8 mouse cellular contexts compared by ENCODE assay signal in the genomic region with DNA sequence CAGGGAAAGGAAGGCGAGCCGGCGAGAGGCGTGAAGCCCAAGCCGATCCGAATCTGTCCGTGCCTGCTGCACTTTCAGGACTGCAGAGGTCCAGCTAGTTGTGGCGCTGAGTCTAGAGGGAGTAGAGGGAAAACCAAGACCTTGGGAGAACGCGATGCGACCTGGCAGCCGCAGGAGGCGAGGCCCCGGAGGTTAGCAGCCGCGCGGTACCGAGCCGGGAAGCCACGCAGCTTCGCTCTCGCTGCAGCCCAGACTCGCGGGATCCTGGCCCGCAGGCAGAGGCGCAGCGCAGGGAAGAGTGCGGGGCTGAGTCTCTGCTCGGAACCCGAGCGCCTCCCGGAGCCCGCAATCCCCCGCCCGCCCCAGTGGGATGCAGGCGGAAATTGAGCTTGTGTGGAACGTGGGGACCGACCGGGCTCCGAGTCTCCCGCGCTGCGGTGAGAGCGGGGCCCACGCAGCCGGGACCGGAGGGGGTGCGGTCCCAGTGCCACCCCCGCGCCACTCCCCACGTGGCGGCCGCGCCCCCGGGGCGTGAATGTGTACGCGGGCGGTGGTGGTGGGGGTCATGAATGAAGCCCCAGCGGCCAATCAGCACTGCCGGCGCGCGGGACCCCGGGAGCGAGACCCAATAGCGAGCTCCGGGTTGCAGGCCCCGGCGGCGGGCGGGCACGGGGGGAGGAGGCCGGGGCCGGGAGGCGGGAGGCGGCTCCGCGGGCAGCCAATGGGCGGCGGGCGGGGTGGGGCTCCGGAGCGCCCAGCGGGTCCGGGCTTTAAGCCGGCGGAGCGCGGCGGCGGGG. TPM values are rescaled to one million over a fixed set of nuclear protein-coding genes. Genes with fewer than 3 reads are reported as not detected.
DNase-seq lines count a peak whose midpoint lies in the region; ATAC-seq and TF ChIP-seq lines count a peak whose summit lies in the region.

No protein-coding gene starts in this region.

- ATAC-seq in forebrain, embryonic 13.5 days, result peak; percentile 95
- ATAC-seq in heart, embryonic 16.5 days (replicated peaks; ENCODE audit: extremely low read depth, insufficient read depth, low FRiP score), result peak; percentile 85
- ATAC-seq in liver, embryonic 12.5 days, result peak; percentile 85
- ATAC-seq in stomach, postnatal 0 days (ENCODE audit: low FRiP score, low TSS enrichment), result peak; percentile 83

- WGBS in forebrain, embryonic 13.5 days, result under 1% methylated on average over 82 of the region's 92 CpGs
- under 1% methylated on average over 84 of the region's 92 CpGs for WGBS in heart, embryonic 16.5 days
- 1% methylated on average over 70 of the region's 92 CpGs for WGBS in liver, embryonic 12.5 days (ENCODE audit: insufficient replicate concordance)
- 1% methylated on average over 52 of the region's 92 CpGs for WGBS in stomach, postnatal 0 days

- no peaks in the 10 kb centered on the region for H3K9me3 ChIP-seq in forebrain, embryonic 13.5 days (replicated peaks)
- no peaks in the 10 kb centered on the region for H3K9me3 ChIP-seq in heart, embryonic 16.5 days (replicated peaks; ENCODE audit: control insufficient read depth, low read length)
- H3K9me3 ChIP-seq in liver, embryonic 12.5 days (replicated peaks), result no peaks in the 10 kb centered on the region
- H3K9me3 ChIP-seq in stomach, postnatal 0 days (ENCODE audit: control insufficient read depth, low read length), result no peaks in the 10 kb centered on the region

- no peaks in the 10 kb centered on the region for H3K79me3 ChIP-seq in C2C12 (ENCODE audit: low read depth)

- no peak for TF ChIP-seq EP300 in stomach, postnatal 0 days (optimal IDR thresholded peaks at IDR 0.05)

- H3K36me3 ChIP-seq in C2C12 (ENCODE audit: control insufficient read depth, insufficient read depth), result no peaks in the 10 kb centered on the region
- no peaks in the 10 kb centered on the region for H3K36me3 ChIP-seq in forebrain, embryonic 13.5 days (ENCODE audit: poor library complexity, severe bottlenecking)
- H3K36me3 ChIP-seq in heart, embryonic 16.5 days (ENCODE audit: control insufficient read depth, insufficient read depth), result no peaks in the 10 kb centered on the region
- no peaks in the 10 kb centered on the region for H3K36me3 ChIP-seq in liver, embryonic 12.5 days
- no peaks in the 10 kb centered on the region for H3K36me3 ChIP-seq in stomach, postnatal 0 days (ENCODE audit: control insufficient read depth, insufficient read depth, low read length)

- no peak overlapping the region for H3K27ac ChIP-seq in brown adipose tissue, adult 24 weeks (replicated peaks; ENCODE audit: low read depth, low read length)
- H3K27ac ChIP-seq in forebrain, embryonic 13.5 days, result 0 out of 2 replicates have a peak overlapping the region, but pooled peaks have one; percentile 25
- no peak overlapping the region for H3K27ac ChIP-seq in heart, embryonic 16.5 days (ENCODE audit: low read length)
- no peak overlapping the region for H3K27ac ChIP-seq in liver, embryonic 12.5 days
- no peak overlapping the region for H3K27ac ChIP-seq in stomach, postnatal 0 days (replicated peaks)

- peak overlapping the region; percentile 72 for H3K9ac ChIP-seq in forebrain, embryonic 13.5 days
- H3K9ac ChIP-seq in heart, embryonic 16.5 days (ENCODE audit: low read length), result peak overlapping the region; percentile 64
- peak overlapping the region; percentile 41; the same call in 1 of the 2 replicates for H3K9ac ChIP-seq in liver, embryonic 12.5 days
- H3K9ac ChIP-seq in stomach, postnatal 0 days (ENCODE audit: low read length), result 0 out of 2 replicates have a peak overlapping the region, but pooled peaks have one; percentile 27

- no peaks in the 10 kb centered on the region for H3K79me2 ChIP-seq in C2C12 (ENCODE audit: control insufficient read depth, insufficient read depth)

- H3K4me1 ChIP-seq in brown adipose tissue, adult 24 weeks (ENCODE audit: control insufficient read depth, insufficient read depth, insufficient read length, low read length), result peaks cover 2% of the 10 kb centered on the region; the same call in 1 of the 2 replicates
- H3K4me1 ChIP-seq in forebrain, embryonic 13.5 days, result peaks cover 65% of the 10 kb centered on the region
- H3K4me1 ChIP-seq in heart, embryonic 16.5 days (ENCODE audit: control insufficient read depth, insufficient read depth, low read length), result peaks cover 11% of the 10 kb centered on the region; the same call in 1 of the 2 replicates
- peaks cover 24% of the 10 kb centered on the region for H3K4me1 ChIP-seq in liver, embryonic 12.5 days
- peaks cover 8% of the 10 kb centered on the region; the same call in 1 of the 2 replicates for H3K4me1 ChIP-seq in stomach, postnatal 0 days (replicated peaks; ENCODE audit: control insufficient read depth, insufficient read depth)

- no peak for TF ChIP-seq CTCF in C2C12 (IDR thresholded peaks at IDR 0.05; ENCODE audit: control insufficient read depth, insufficient read depth, insufficient read length)
- no peak for TF ChIP-seq CTCF in stomach, postnatal 0 days (IDR thresholded peaks at IDR 0.05; ENCODE audit: low read depth)

- H3K4me3 ChIP-seq in C2C12 (ENCODE audit: insufficient read depth, poor library complexity, severe bottlenecking), result no peak overlapping the region
- peak overlapping the region; percentile 66 for H3K4me3 ChIP-seq in brown adipose tissue, adult 24 weeks (ENCODE audit: insufficient read depth, low read depth, low read length)
- H3K4me3 ChIP-seq in forebrain, embryonic 13.5 days, result peak overlapping the region; percentile 61
- H3K4me3 ChIP-seq in heart, embryonic 16.5 days (ENCODE audit: low read length), result peak overlapping the region; percentile 67
- peak overlapping the region; percentile 59 for H3K4me3 ChIP-seq in liver, embryonic 12.5 days
- H3K4me3 ChIP-seq in stomach, postnatal 0 days (ENCODE audit: low read depth, low read length), result peak overlapping the region; percentile 56

- peak; percentile 73 to 90 for DNase-seq in kidney, postnatal 25 days
- peak; percentile 91 for DNase-seq in neural tube, embryonic 10.5 days (ENCODE audit: extremely low spot score, low spot score)
- peak; percentile 80 for DNase-seq in stomach, postnatal 0 days (ENCODE audit: low spot score)

- H3ac ChIP-seq in C2C12 (ENCODE audit: control insufficient read depth, insufficient read length, low read depth), result peak overlapping the region; percentile 49

- H3K27me3 ChIP-seq in C2C12 (ENCODE audit: control insufficient read depth, insufficient read depth, insufficient read length), result peaks cover 71% of the 10 kb centered on the region
- peaks cover 89% of the 10 kb centered on the region for H3K27me3 ChIP-seq in forebrain, embryonic 13.5 days
- H3K27me3 ChIP-seq in heart, embryonic 16.5 days (ENCODE audit: control insufficient read depth, insufficient read depth, low read length), result peaks cover 69% of the 10 kb centered on the region
- H3K27me3 ChIP-seq in liver, embryonic 12.5 days (replicated peaks), result peaks cover 100% of the 10 kb centered on the region
- peaks cover 29% of the 10 kb centered on the region for H3K27me3 ChIP-seq in stomach, postnatal 0 days (ENCODE audit: control insufficient read depth, insufficient read depth, low read length)

- peak overlapping the region; percentile 88 for H3K4me2 ChIP-seq in forebrain, embryonic 13.5 days
- peak overlapping the region; percentile 98 for H3K4me2 ChIP-seq in heart, embryonic 16.5 days (ENCODE audit: low read depth, low read length)
- peak overlapping the region; percentile 83 for H3K4me2 ChIP-seq in liver, embryonic 12.5 days
- peak overlapping the region; percentile 95 for H3K4me2 ChIP-seq in stomach, postnatal 0 days (replicated peaks; ENCODE audit: low read depth)

RNA-seq across cellular contexts. Expression of gene Pou3f1, which starts 0.4 kb away (rescaled TPM):
- polyA plus RNA-seq in C2C12 (2012; fragmentation: generic; extraction: Trizol), result 0.01 TPM
- polyA plus RNA-seq in brown adipose tissue, adult 24 weeks (2012; ENCODE audit: insufficient read depth, insufficient read length, missing spikeins), result 0.52 TPM in 1 of 2 replicates, not detected in the other
- 12.0 and 13.2 TPM in 2 replicates for polyA plus RNA-seq in forebrain, embryonic 13.5 days (2015; fragmentation: Nextera tagmentation; extraction: Ambion mirVana)
- polyA plus RNA-seq in heart, embryonic 16.5 days (2015; fragmentation: Nextera tagmentation; extraction: Ambion mirVana), result 0.15 and 0.17 TPM in 2 replicates
- polyA plus RNA-seq in liver, embryonic 12.5 days (2016; fragmentation: Nextera tagmentation; extraction: Ambion mirVana), result 0.02 and 0.22 TPM in 2 replicates
- polyA plus RNA-seq in stomach, postnatal 0 days (2015; fragmentation: Nextera tagmentation; extraction: Ambion mirVana), result 0.13 TPM in 2 replicates

RNA-seq across cellular contexts. Expression of gene Utp11, which starts 36.3 kb away (rescaled TPM):
- polyA plus RNA-seq in C2C12 (2012; fragmentation: generic; extraction: Trizol), result 29.7 TPM
- polyA plus RNA-seq in brown adipose tissue, adult 24 weeks (2012; ENCODE audit: insufficient read depth, insufficient read length, missing spikeins), result 20.9 and 27.6 TPM in 2 replicates
- 49.9 and 59.1 TPM in 2 replicates for polyA plus RNA-seq in forebrain, embryonic 13.5 days (2015; fragmentation: Nextera tagmentation; extraction: Ambion mirVana)
- polyA plus RNA-seq in heart, embryonic 16.5 days (2015; fragmentation: Nextera tagmentation; extraction: Ambion mirVana), result 40.3 and 49.2 TPM in 2 replicates
- 51.4 and 51.5 TPM in 2 replicates for polyA plus RNA-seq in liver, embryonic 12.5 days (2016; fragmentation: Nextera tagmentation; extraction: Ambion mirVana)
- 105 TPM in 2 replicates for polyA plus RNA-seq in stomach, postnatal 0 days (2015; fragmentation: Nextera tagmentation; extraction: Ambion mirVana)

RNA-seq across cellular contexts. Expression of gene Fhl3, which starts 43.4 kb away (rescaled TPM):
- 206 TPM for polyA plus RNA-seq in C2C12 (2012; fragmentation: generic; extraction: Trizol)
- polyA plus RNA-seq in brown adipose tissue, adult 24 weeks (2012; ENCODE audit: insufficient read depth, insufficient read length, missing spikeins), result 10.7 and 14.1 TPM in 2 replicates
- 2.6 and 3.2 TPM in 2 replicates for polyA plus RNA-seq in forebrain, embryonic 13.5 days (2015; fragmentation: Nextera tagmentation; extraction: Ambion mirVana)
- 3.8 and 5.0 TPM in 2 replicates for polyA plus RNA-seq in heart, embryonic 16.5 days (2015; fragmentation: Nextera tagmentation; extraction: Ambion mirVana)
- 3.5 and 3.7 TPM in 2 replicates for polyA plus RNA-seq in liver, embryonic 12.5 days (2016; fragmentation: Nextera tagmentation; extraction: Ambion mirVana)
- 7.4 and 9.0 TPM in 2 replicates for polyA plus RNA-seq in stomach, postnatal 0 days (2015; fragmentation: Nextera tagmentation; extraction: Ambion mirVana)

RNA-seq across cellular contexts. Expression of gene 3100002H09Rik, which starts 46.4 kb away (rescaled TPM):
- polyA plus RNA-seq in C2C12 (2012; fragmentation: generic; extraction: Trizol), result not detected
- polyA plus RNA-seq in brown adipose tissue, adult 24 weeks (2012; ENCODE audit: insufficient read depth, insufficient read length, missing spikeins), result not detected in 2 replicates
- polyA plus RNA-seq in forebrain, embryonic 13.5 days (2015; fragmentation: Nextera tagmentation; extraction: Ambion mirVana), result 0.84 and 1.0 TPM in 2 replicates
- polyA plus RNA-seq in heart, embryonic 16.5 days (2015; fragmentation: Nextera tagmentation; extraction: Ambion mirVana), result 0.17 TPM in 1 of 2 replicates, not detected in the other
- not detected in 2 replicates for polyA plus RNA-seq in liver, embryonic 12.5 days (2016; fragmentation: Nextera tagmentation; extraction: Ambion mirVana)
- not detected in 2 replicates for polyA plus RNA-seq in stomach, postnatal 0 days (2015; fragmentation: Nextera tagmentation; extraction: Ambion mirVana)

RNA-seq across cellular contexts. Expression of gene Sf3a3, which starts 57.5 kb away (rescaled TPM):
- 71.6 TPM for polyA plus RNA-seq in C2C12 (2012; fragmentation: generic; extraction: Trizol)
- 19.2 and 21.2 TPM in 2 replicates for polyA plus RNA-seq in brown adipose tissue, adult 24 weeks (2012; ENCODE audit: insufficient read depth, insufficient read length, missing spikeins)
- 169 and 177 TPM in 2 replicates for polyA plus RNA-seq in forebrain, embryonic 13.5 days (2015; fragmentation: Nextera tagmentation; extraction: Ambion mirVana)
- polyA plus RNA-seq in heart, embryonic 16.5 days (2015; fragmentation: Nextera tagmentation; extraction: Ambion mirVana), result 77.7 and 95.1 TPM in 2 replicates
- polyA plus RNA-seq in liver, embryonic 12.5 days (2016; fragmentation: Nextera tagmentation; extraction: Ambion mirVana), result 116 and 121 TPM in 2 replicates
- 58.7 and 63.5 TPM in 2 replicates for polyA plus RNA-seq in stomach, postnatal 0 days (2015; fragmentation: Nextera tagmentation; extraction: Ambion mirVana)

Comparison
In these comparisons a context has a peak if more than half of its experiments do, and no peak if none do; other contexts are left out.
1. RNA of gene Fhl3, which starts 43.4 kb away (polyA plus RNA-seq): 206 TPM in C2C12 (single experiment); 10.7 to 14.1 TPM in brown adipose tissue, adult 24 weeks, 7.4 to 9.0 TPM in stomach, postnatal 0 days, 3.8 to 5.0 TPM in heart, embryonic 16.5 days, 3.5 to 3.7 TPM in liver, embryonic 12.5 days and 2.6 to 3.2 TPM in forebrain, embryonic 13.5 days; every median in the first group is over 10 times any median in the second.
2. Peak in every context shown above with its lines, with median percentiles within 50 percentile points of each other: ATAC-seq, H3K4me2 ChIP-seq, H3K9ac ChIP-seq and DNase-seq.